Mouse (Mus musculus) embryonic facial prominence, embryonic 12.5 days (tissue): ENCODE results near the gene Ehmt2. TPM values are rescaled to one million over a fixed set of nuclear protein-coding genes. Genes with fewer than 3 reads are reported as not detected.
"Not testable (repeated sequence)": the region's sequence is repeated elsewhere in the genome, so short reads cannot be mapped to it uniquely, and the experiment has no call there.

ENCODE experiments used
- ATAC-seq: fragments of 200-750 bp; cut with Nextera tagmentation; 2 replicates; pipeline ENCODE4 v1.8.0; 2017; ENCODE audit not compliant: insufficient number of reproducible peaks, insufficient read depth, low FRiP score, low TSS enrichment
- H3K27ac ChIP-seq: fragments of 300-500 bp; sonication (generic); 2 replicates; pipeline ENCODE4 v1.5.1; 2016; ENCODE audit warnings: mild to moderate bottlenecking
- H3K27me3 ChIP-seq: fragments of 300-500 bp; sonication (generic); 2 replicates; pipeline ENCODE4 v1.6.1; 2016; ENCODE audit warnings: mild to moderate bottlenecking, moderate library complexity
- H3K36me3 ChIP-seq: fragments of 300-500 bp; sonication (generic); 2 replicates; pipeline ENCODE4 v1.6.1; 2016; ENCODE audit warnings: mild to moderate bottlenecking
- H3K4me1 ChIP-seq: fragments of 300-500 bp; sonication (generic); 2 replicates; pipeline ENCODE4 v1.6.1; 2016
- H3K4me2 ChIP-seq: fragments of 300-500 bp; sonication (generic); replicated peaks from 2 replicates; pipeline ENCODE4 v1.6.1; 2016; ENCODE audit warnings: mild to moderate bottlenecking, moderate library complexity
- H3K4me3 ChIP-seq: fragments of 300-500 bp; sonication (generic); 2 replicates; pipeline ENCODE4 v1.5.1; 2016; ENCODE audit warnings: mild to moderate bottlenecking
- H3K9ac ChIP-seq: fragments of 300-500 bp; sonication (generic); 2 replicates; pipeline ENCODE4 v1.6.1; 2016; ENCODE audit warnings: mild to moderate bottlenecking, moderate library complexity
- H3K9me3 ChIP-seq: fragments of 300-500 bp; sonication (generic); 2 replicates; pipeline ENCODE4 v1.6.1; 2016; ENCODE audit warnings: mild to moderate bottlenecking, moderate library complexity
- WGBS: fragments of 180-500 bp; shearing (Covaris S2); methylation state at CpG from one replicate; pipeline ENCODE4 v1.1.7; 2016; 5-methylcytosine and 5-hydroxymethylcytosine counted together
- polyA plus RNA-seq: library from polyadenylated mRNA; unstranded; fragments of >200 nt; fragmentation: Nextera tagmentation; extraction: Ambion mirVana; gene quantifications from 2 replicates; pipeline ENCODE4 v1.2.1, GENCODE M21; 2016

Gene Ehmt2
- polyA plus RNA-seq, 1 experiment from 2014 or later = 111 TPM

- no peak overlapping the region for H3K9ac ChIP-seq
- H3K4me1 ChIP-seq = peaks cover 9% of the 10 kb centered on the region
- H3K4me3 ChIP-seq = 0 out of 2 replicates have a peak overlapping the region, but pooled peaks have one; percentile 2
- no peaks in the 10 kb centered on the region for H3K9me3 ChIP-seq
- no peaks in the 10 kb centered on the region for H3K27me3 ChIP-seq
- peaks cover 18% of the 10 kb centered on the region for H3K36me3 ChIP-seq
- 0 out of 2 replicates have a peak overlapping the region, but pooled peaks have one; percentile 50 for H3K27ac ChIP-seq
- H3K4me2 ChIP-seq = no peak overlapping the region
- WGBS = 31% methylated on average over 4 of the region's 4 CpGs
- no peak for ATAC-seq
These were observed 51.3 kb downstream of the Ehmt2 start for GRCm38 (mm10) chr17:34949553-34949969.

DNA sequence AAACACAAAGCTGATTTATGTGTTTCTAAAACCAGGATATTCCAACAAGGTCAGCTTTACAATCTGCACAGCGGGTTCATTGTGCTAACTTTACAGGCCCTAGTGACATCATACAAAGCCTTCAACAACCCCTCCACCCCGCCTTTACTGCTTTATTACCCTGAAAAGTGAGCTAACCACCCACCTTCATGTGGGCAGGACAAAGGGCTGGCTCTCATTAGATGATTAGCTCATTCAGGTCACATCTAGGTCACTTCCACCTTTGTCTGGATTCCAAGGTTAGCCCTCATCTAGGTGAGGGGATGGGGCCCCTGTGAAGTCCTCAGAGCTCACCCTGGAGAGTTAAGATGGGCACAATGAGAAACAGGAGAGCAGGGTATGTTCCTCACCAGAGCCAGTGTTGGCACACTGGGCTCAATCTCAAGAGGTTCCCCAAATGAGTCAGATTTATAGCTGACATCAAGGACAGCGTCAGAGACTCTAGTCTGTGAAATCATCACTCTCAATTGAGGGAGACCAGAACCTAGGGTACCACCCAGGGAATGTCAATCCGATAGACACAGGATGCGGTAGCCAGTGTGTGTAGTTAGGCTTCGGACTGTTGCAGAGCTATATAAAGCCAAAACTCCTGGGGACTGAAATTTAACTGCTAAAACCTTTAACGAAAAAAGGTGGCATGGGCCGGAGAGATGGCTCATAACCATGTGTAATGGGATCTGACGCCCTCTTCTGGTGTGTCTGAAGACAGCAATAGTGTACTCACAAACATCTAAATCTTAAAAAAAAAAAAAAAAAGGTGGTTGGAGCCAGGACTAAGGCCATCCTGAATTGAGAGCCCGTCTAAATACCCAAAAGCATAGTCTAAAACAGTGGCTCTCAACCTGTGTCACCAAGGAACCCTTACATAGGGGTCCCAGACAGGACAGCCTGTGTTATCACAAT lies 52.5 kb downstream of the Ehmt2 start:
- ATAC-seq = no peak
- H3K4me3 ChIP-seq = peak overlapping the region; percentile 87

GRCm38 (mm10) chr17:34951636-34952377 lies 53.5 kb downstream of the Ehmt2 start:
- ATAC-seq = no peak; the same call in none of the 2 replicates
- under 1% methylated on average over 29 of the region's 29 CpGs for whole genome bisulfite sequencing
- peaks cover 9% of the 10 kb centered on the region for H3K4me1 ChIP-seq
- peak overlapping the region; percentile 99 for H3K9ac ChIP-seq
- no peaks in the 10 kb centered on the region for H3K9me3 ChIP-seq
- peak overlapping the region; percentile 95 for H3K27ac ChIP-seq
- H3K27me3 ChIP-seq = peaks cover 7% of the 10 kb centered on the region; the same call in 1 of the 2 replicates
- peaks cover 18% of the 10 kb centered on the region for H3K36me3 ChIP-seq
- H3K4me3 ChIP-seq = peak overlapping the region; percentile 87
- H3K4me2 ChIP-seq = peak overlapping the region; percentile 83

More for the DNA sequence above, 52.5 kb downstream of the Ehmt2 start:
- no peaks in the 10 kb centered on the region for H3K9me3 ChIP-seq
- H3K36me3 ChIP-seq = peaks cover 18% of the 10 kb centered on the region
- peak overlapping the region; percentile 99 for H3K9ac ChIP-seq
- H3K4me2 ChIP-seq = peak overlapping the region; percentile 83
- H3K27me3 ChIP-seq = peaks cover 3% of the 10 kb centered on the region; the same call in 1 of the 2 replicates
- WGBS = 27% methylated on average over 10 of the region's 10 CpGs
- H3K27ac ChIP-seq = peak overlapping the region; percentile 95
- H3K4me1 ChIP-seq = peaks cover 9% of the 10 kb centered on the region

DNA sequence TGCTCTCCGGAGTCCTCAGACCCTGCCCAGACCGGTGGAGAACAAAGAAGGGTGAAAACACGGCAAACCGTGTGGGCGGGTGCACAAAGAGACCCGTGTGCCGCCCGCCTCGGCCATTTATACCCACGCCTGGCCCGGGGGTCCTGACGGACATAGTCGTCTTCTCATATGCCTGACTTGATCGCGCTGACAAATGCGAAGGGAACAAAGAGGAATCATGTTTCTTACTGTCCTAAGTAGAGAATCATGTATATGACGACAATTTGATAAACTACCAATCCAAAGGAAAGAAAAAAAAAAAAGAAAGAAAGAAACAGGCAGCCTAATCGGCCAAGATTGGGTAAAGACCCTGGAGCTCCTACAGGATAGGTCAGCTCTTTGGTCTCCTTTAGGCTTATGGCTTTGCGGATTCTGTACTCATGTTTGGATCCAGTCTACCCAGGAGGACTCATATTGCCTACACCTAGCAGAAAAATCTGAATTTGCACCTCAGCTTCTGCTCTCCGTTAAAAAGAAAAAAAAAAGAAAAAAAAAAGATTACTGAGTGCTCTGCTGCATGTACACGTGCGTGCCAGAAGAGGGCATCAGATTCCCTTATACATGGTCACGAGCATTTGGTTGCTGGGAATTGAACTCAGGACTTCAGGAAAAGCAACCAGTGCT lies 54.2 kb downstream of the Ehmt2 start:
- Histone ChIP-seq H3K27me3 (peaks cover 8% of the 10 kb centered on the region; the same call in 1 of the 2 replicates), H3K4me1 (peaks cover 9% of the 10 kb centered on the region), H3K27ac (peak overlapping the region; percentile 95), H3K9ac (peak overlapping the region; percentile 99), H3K36me3 (peaks cover 18% of the 10 kb centered on the region), H3K4me3 (peak overlapping the region; percentile 87), H3K9me3 (no peaks in the 10 kb centered on the region), H3K4me2 (peak overlapping the region; percentile 83)
- under 1% methylated on average over 23 of the region's 23 CpGs for WGBS
- peak; percentile 68; the same call in 1 of the 2 replicates for ATAC-seq

DNA sequence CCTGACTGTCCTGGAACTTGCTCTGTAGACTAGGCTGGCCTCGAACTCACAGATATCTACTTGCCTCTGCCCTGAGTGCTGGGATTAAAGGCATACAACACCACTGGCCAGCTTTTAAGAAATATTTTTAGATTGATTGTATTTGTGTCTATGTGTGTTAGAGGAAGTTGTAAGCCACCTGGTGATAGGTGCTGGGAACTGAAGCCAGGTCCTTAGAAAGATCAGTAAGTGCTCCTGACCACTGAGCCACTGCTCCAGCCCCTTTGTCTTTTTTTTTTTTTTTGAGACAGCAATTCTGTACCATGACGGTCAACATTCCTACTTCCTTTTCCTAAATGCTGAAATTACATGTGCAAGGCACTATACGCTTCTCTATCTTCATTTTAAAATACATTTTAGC lies 55.0 kb downstream of the Ehmt2 start:
- peaks cover 18% of the 10 kb centered on the region for H3K36me3 ChIP-seq
- H3K9me3 ChIP-seq = no peaks in the 10 kb centered on the region
- H3K9ac ChIP-seq = no peak overlapping the region
- H3K4me3 ChIP-seq = peak overlapping the region; percentile 87
- H3K27ac ChIP-seq = peak overlapping the region; percentile 95; the same call in 1 of the 2 replicates
- H3K27me3 ChIP-seq = peaks cover 8% of the 10 kb centered on the region; the same call in 1 of the 2 replicates
- H3K4me2 ChIP-seq = peak overlapping the region; percentile 83; the same call in 1 of the 2 replicates
- H3K4me1 ChIP-seq = peaks cover 9% of the 10 kb centered on the region
- WGBS = 91% methylated on average over 3 of the region's 3 CpGs
- no peak for ATAC-seq

- Histone ChIP-seq H3K27ac (no peak overlapping the region), H3K27me3 (peaks cover 8% of the 10 kb centered on the region; the same call in 1 of the 2 replicates), H3K4me1 (peaks cover 9% of the 10 kb centered on the region), H3K4me3 (no peak overlapping the region), H3K4me2 (no peak overlapping the region), H3K9me3 (no peaks in the 10 kb centered on the region), H3K9ac (no peak overlapping the region), H3K36me3 (peaks cover 18% of the 10 kb centered on the region)
- no peak for ATAC-seq
- WGBS = 86% methylated on average over 4 of the region's 4 CpGs
These were observed 55.6 kb downstream of the Ehmt2 start for GRCm38 (mm10) chr17:34953904-34954303.

DNA sequence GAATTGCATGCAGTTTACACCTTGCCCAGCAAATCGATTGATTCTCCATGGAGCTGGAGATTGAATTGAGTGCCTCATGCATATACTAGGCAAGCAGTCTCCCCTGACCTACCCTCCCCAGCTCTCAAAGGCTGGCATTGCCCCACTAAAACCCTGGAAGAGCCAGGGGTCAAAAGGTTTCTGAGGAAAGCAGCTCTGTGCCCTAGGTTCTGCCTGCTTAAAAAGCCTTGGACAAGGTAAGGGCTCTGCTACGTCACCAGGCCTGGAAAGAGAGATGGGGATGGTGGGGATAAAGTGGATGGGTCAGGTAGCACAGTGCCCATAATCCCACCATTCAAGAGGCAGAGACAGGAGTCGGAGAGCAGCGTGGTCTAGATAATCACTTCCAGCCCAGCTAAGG lies 56.6 kb downstream of the Ehmt2 start:
- H3K4me2 ChIP-seq = no peak overlapping the region
- H3K9ac ChIP-seq = no peak overlapping the region
- no peak overlapping the region for H3K27ac ChIP-seq
- H3K4me3 ChIP-seq = no peak overlapping the region
- WGBS = 46% methylated on average over 4 of the region's 4 CpGs
- H3K4me1 ChIP-seq = peaks cover 9% of the 10 kb centered on the region
- peaks cover 8% of the 10 kb centered on the region; the same call in 1 of the 2 replicates for H3K27me3 ChIP-seq
- peaks cover 12% of the 10 kb centered on the region for H3K36me3 ChIP-seq
- ATAC-seq = no peak
- no peaks in the 10 kb centered on the region for H3K9me3 ChIP-seq

DNA sequence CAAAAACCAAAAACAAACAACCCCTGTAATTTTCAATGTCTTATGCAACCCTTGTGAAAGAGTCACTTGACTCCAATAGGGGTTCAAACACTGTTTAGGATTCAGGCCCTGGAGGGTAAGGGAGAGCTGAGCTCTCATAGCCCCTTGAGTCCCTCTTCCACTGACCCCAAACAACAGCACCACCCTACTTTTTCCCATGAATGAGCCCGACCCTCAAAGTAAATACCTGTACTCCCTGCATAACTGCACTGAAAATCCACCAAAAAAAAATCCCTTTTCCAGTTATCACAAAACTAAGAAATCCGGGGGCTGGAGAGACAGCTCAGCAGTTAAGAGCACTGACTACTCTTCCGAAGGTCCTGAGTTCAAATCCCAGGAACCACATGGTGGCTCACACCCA lies 57.6 kb downstream of the Ehmt2 start:
- H3K36me3 ChIP-seq = peaks cover 1% of the 10 kb centered on the region
- no peak overlapping the region for H3K4me2 ChIP-seq
- no peak for ATAC-seq

GRCm38 (mm10) chr17:34956340-34956739 lies 58.1 kb downstream of the Ehmt2 start:
- H3K9me3 ChIP-seq = no peaks in the 10 kb centered on the region
- H3K4me1 ChIP-seq = 0 out of 2 replicates have a peak, but pooled peaks cover 5% of the 10 kb centered on the region
- ATAC-seq = no peak
- 50% methylated on average over 1 of the region's 1 CpGs for WGBS
- no peak overlapping the region for H3K4me3 ChIP-seq
- peaks cover 8% of the 10 kb centered on the region for H3K27me3 ChIP-seq
- H3K4me2 ChIP-seq = no peak overlapping the region
- no peak overlapping the region for H3K27ac ChIP-seq
- no peak overlapping the region for H3K9ac ChIP-seq
- no peaks in the 10 kb centered on the region for H3K36me3 ChIP-seq

More for the DNA sequence above, 57.6 kb downstream of the Ehmt2 start:
- H3K9me3 ChIP-seq = no peaks in the 10 kb centered on the region
- H3K27me3 ChIP-seq = peaks cover 8% of the 10 kb centered on the region; the same call in 1 of the 2 replicates
- no peak overlapping the region for H3K27ac ChIP-seq
- WGBS = 83% methylated on average over 3 of the region's 3 CpGs
- H3K4me1 ChIP-seq = peaks cover 7% of the 10 kb centered on the region
- H3K4me3 ChIP-seq = no peak overlapping the region
- no peak overlapping the region for H3K9ac ChIP-seq

GRCm38 (mm10) chr17:34957291-34957690 lies 59.0 kb downstream of the Ehmt2 start:
- not testable (repeated sequence) for H3K27me3 ChIP-seq

DNA sequence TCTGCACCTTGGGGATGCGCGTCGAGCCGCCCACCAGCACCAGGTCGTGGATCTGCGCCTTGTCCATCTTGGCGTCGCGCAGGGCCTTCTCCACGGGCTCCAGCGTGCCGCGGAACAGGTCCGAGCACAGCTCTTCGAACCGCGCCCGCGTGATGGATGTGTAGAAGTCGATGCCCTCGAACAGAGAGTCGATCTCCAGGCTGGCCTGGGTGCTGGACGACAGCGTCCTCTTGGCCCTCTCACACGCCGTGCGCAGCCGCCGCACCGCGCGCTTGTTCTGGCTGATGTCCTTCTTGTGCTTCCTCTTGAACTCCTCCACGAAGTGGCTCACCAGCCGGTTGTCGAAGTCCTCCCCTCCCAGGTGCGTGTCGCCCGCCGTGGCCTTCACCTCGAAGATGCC lies 59.7 kb downstream of the Ehmt2 start:
- not testable (repeated sequence) for H3K4me1 ChIP-seq, H3K4me3 ChIP-seq, H3K9me3 ChIP-seq, ATAC-seq, H3K36me3 ChIP-seq, H3K4me2 ChIP-seq, H3K27ac ChIP-seq, H3K9ac ChIP-seq, H3K27me3 ChIP-seq
- WGBS = 27% methylated on average over 31 of the region's 40 CpGs

More at GRCm38 (mm10) chr17:34957291-34957690, 59.0 kb downstream of the Ehmt2 start:
- not testable (repeated sequence) for H3K9ac ChIP-seq, H3K27ac ChIP-seq, H3K9me3 ChIP-seq, H3K4me3 ChIP-seq, H3K4me2 ChIP-seq, H3K4me1 ChIP-seq, H3K36me3 ChIP-seq, ATAC-seq
- WGBS = 31% methylated on average over 37 of the region's 40 CpGs
